Mouse (Mus musculus): ENCODE results near the gene Adgrv1. TPM values are rescaled to one million over a fixed set of nuclear protein-coding genes. Genes with fewer than 3 reads are reported as not detected.

The Adgrv1 gene
- polyA plus RNA-seq, 1 experiment from 2014 or later: 11.5 TPM

DNA sequence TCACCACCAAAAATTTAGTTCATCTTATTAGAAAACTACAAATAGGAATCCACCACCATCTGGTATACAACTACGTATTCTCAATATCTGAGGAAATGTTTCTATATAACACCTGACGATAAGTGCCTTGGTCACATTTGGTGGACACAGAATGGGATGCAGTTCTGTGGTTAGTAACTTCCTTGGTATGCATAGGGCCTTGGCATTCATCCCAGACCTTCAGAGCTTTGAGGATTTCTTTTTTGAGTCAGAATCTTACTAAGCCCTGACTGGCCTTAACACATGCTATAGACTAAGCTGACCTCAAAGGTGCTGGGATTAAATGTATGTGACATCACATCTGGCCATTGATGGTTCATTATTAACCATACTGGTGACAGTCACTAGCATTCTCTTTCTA lies 98.0 kb downstream of the Adgrv1 start:
- Histone ChIP-seq H3K9ac (replicated peaks; ENCODE audit: low read depth, low read length) (no peak overlapping the region), H3K4me1 (replicated peaks; ENCODE audit: control insufficient read depth, insufficient read depth, low read length) (no peaks in the 10 kb centered on the region), H3K4me2 (ENCODE audit: low read length) (no peak overlapping the region), H3K4me3 (replicated peaks; ENCODE audit: low read length) (no peak overlapping the region), H3K27me3 (replicated peaks; ENCODE audit: control insufficient read depth, insufficient read depth, low read length) (no peaks in the 10 kb centered on the region), H3K27ac (ENCODE audit: low read length) (no peak overlapping the region), H3K9me3 (ENCODE audit: control insufficient read depth, low read length) (no peaks in the 10 kb centered on the region), H3K36me3 (ENCODE audit: control insufficient read depth, insufficient read depth) (no peaks in the 10 kb centered on the region; the same call in 1 of the 2 replicates)
- WGBS: 93% methylated on average over 2 of the region's 2 CpGs
- no peak for ATAC-seq

- no peak overlapping the region for H3K4me3 ChIP-seq (replicated peaks; ENCODE audit: low read length)
- no peak overlapping the region for H3K9ac ChIP-seq (replicated peaks; ENCODE audit: low read depth, low read length)
- no peak overlapping the region for H3K27ac ChIP-seq (ENCODE audit: low read length)
- H3K9me3 ChIP-seq (ENCODE audit: control insufficient read depth, low read length): no peaks in the 10 kb centered on the region
- no peaks in the 10 kb centered on the region for H3K4me1 ChIP-seq (replicated peaks; ENCODE audit: control insufficient read depth, insufficient read depth, low read length)
- ATAC-seq: no peak
- H3K4me2 ChIP-seq (ENCODE audit: low read length): no peak overlapping the region
- no peaks in the 10 kb centered on the region for H3K27me3 ChIP-seq (replicated peaks; ENCODE audit: control insufficient read depth, insufficient read depth, low read length)
- H3K36me3 ChIP-seq (ENCODE audit: control insufficient read depth, insufficient read depth): no peaks in the 10 kb centered on the region
- WGBS: 47% methylated on average over 4 of the region's 4 CpGs
Measured at GRCm38 (mm10) chr13:81526687-81527086, 106.3 kb downstream of the Adgrv1 start.

DNA sequence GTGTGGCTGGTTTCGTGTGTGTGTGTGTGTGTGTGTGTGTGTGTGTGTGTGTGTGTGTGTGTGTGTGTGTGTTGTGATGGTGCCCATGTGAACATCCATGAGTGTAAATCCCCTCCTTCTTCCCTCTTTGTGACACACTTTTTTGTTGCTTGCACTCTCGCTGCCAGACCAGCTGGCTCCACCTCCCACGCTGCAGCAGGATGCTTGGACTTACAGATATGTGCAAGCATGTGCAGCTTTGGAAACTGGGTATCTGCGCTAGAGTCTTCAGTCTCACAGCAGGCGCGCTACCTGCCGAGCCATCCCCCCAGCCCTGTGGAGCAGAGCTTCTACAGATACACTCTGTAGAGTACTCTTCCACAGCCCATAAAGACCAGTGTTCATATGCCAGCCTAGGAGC lies 122.8 kb downstream of the Adgrv1 start:
- Histone ChIP-seq H3K9ac (replicated peaks; ENCODE audit: low read depth, low read length) (no peak overlapping the region), H3K27me3 (replicated peaks; ENCODE audit: control insufficient read depth, insufficient read depth, low read length) (no peaks in the 10 kb centered on the region), H3K27ac (ENCODE audit: low read length) (no peak overlapping the region), H3K9me3 (ENCODE audit: control insufficient read depth, low read length) (no peaks in the 10 kb centered on the region), H3K4me3 (replicated peaks; ENCODE audit: low read length) (no peak overlapping the region), H3K4me1 (replicated peaks; ENCODE audit: control insufficient read depth, insufficient read depth, low read length) (no peaks in the 10 kb centered on the region), H3K36me3 (ENCODE audit: control insufficient read depth, insufficient read depth) (no peaks in the 10 kb centered on the region), H3K4me2 (ENCODE audit: low read length) (no peak overlapping the region)
- no peak for ATAC-seq
- 89% methylated on average over 7 of the region's 7 CpGs for WGBS

- Histone ChIP-seq H3K4me1 (replicated peaks; ENCODE audit: control insufficient read depth, insufficient read depth, low read length) (no peaks in the 10 kb centered on the region), H3K27me3 (replicated peaks; ENCODE audit: control insufficient read depth, insufficient read depth, low read length) (no peaks in the 10 kb centered on the region), H3K9me3 (ENCODE audit: control insufficient read depth, low read length) (no peaks in the 10 kb centered on the region), H3K36me3 (ENCODE audit: control insufficient read depth, insufficient read depth) (no peaks in the 10 kb centered on the region), H3K4me3 (replicated peaks; ENCODE audit: low read length) (no peak overlapping the region), H3K27ac (ENCODE audit: low read length) (no peak overlapping the region), H3K9ac (replicated peaks; ENCODE audit: low read depth, low read length) (no peak overlapping the region), H3K4me2 (ENCODE audit: low read length) (no peak overlapping the region)
- WGBS: 77% methylated on average over 3 of the region's 3 CpGs
- ATAC-seq: no peak
Measured at GRCm38 (mm10) chr13:81497035-81497434, 135.9 kb downstream of the Adgrv1 start.

- no peak overlapping the region for H3K9ac ChIP-seq (replicated peaks; ENCODE audit: low read depth, low read length)
- no peak overlapping the region; the same call in 1 of the 2 replicates for H3K27ac ChIP-seq (ENCODE audit: low read length)
- no peaks in the 10 kb centered on the region for H3K9me3 ChIP-seq (ENCODE audit: control insufficient read depth, low read length)
- ATAC-seq: peak; percentile 90
- no peak overlapping the region for H3K4me2 ChIP-seq (ENCODE audit: low read length)
- no peaks in the 10 kb centered on the region for H3K36me3 ChIP-seq (ENCODE audit: control insufficient read depth, insufficient read depth)
- 77% methylated on average over 7 of the region's 7 CpGs for WGBS
- no peak overlapping the region for H3K4me3 ChIP-seq (replicated peaks; ENCODE audit: low read length)
- no peaks in the 10 kb centered on the region for H3K27me3 ChIP-seq (replicated peaks; ENCODE audit: control insufficient read depth, insufficient read depth, low read length)
- no peaks in the 10 kb centered on the region for H3K4me1 ChIP-seq (replicated peaks; ENCODE audit: control insufficient read depth, insufficient read depth, low read length)
Measured at GRCm38 (mm10) chr13:81491971-81492370, 141.0 kb downstream of the Adgrv1 start.

DNA sequence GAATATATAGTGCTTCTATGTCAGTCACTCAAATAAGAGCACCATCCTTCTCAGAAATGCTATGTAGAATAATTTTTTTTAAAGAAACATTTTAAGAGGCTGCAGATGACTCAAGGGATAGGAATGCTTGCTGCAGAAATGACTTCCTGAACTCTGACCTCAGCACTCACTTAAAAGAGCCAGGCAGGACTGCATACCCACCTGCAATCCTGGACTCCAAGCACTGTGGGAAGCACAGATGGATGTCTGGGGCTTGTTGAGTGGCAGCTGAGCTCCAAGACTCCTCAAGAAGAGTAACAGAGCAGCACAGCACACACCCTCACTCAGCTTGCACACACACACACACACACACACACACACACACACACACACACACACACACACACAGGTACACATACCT lies 146.0 kb downstream of the Adgrv1 start:
- Histone ChIP-seq H3K9me3 (ENCODE audit: control insufficient read depth, low read length) (no peaks in the 10 kb centered on the region), H3K36me3 (ENCODE audit: control insufficient read depth, insufficient read depth) (no peaks in the 10 kb centered on the region), H3K4me3 (replicated peaks; ENCODE audit: low read length) (no peak overlapping the region), H3K4me2 (ENCODE audit: low read length) (no peak overlapping the region), H3K27me3 (replicated peaks; ENCODE audit: control insufficient read depth, insufficient read depth, low read length) (no peaks in the 10 kb centered on the region), H3K9ac (replicated peaks; ENCODE audit: low read depth, low read length) (no peak overlapping the region), H3K27ac (ENCODE audit: low read length) (no peak overlapping the region), H3K4me1 (replicated peaks; ENCODE audit: control insufficient read depth, insufficient read depth, low read length) (no peaks in the 10 kb centered on the region)
- ATAC-seq: no peak

- Histone ChIP-seq H3K9me3 (ENCODE audit: control insufficient read depth, low read length) (no peaks in the 10 kb centered on the region), H3K4me2 (ENCODE audit: low read length) (no peak overlapping the region), H3K9ac (replicated peaks; ENCODE audit: low read depth, low read length) (no peak overlapping the region), H3K36me3 (ENCODE audit: control insufficient read depth, insufficient read depth) (no peaks in the 10 kb centered on the region), H3K4me3 (replicated peaks; ENCODE audit: low read length) (no peak overlapping the region), H3K27me3 (replicated peaks; ENCODE audit: control insufficient read depth, insufficient read depth, low read length) (no peaks in the 10 kb centered on the region), H3K4me1 (replicated peaks; ENCODE audit: control insufficient read depth, insufficient read depth, low read length) (no peaks in the 10 kb centered on the region), H3K27ac (ENCODE audit: low read length) (no peak overlapping the region)
- no peak for ATAC-seq
Measured at GRCm38 (mm10) chr13:81473750-81474149, 159.2 kb downstream of the Adgrv1 start.

- ATAC-seq: no peak
- Histone ChIP-seq H3K4me1 (replicated peaks; ENCODE audit: control insufficient read depth, insufficient read depth, low read length) (no peaks in the 10 kb centered on the region), H3K9ac (replicated peaks; ENCODE audit: low read depth, low read length) (no peak overlapping the region), H3K36me3 (ENCODE audit: control insufficient read depth, insufficient read depth) (no peaks in the 10 kb centered on the region), H3K4me3 (replicated peaks; ENCODE audit: low read length) (no peak overlapping the region), H3K27ac (ENCODE audit: low read length) (no peak overlapping the region), H3K27me3 (replicated peaks; ENCODE audit: control insufficient read depth, insufficient read depth, low read length) (no peaks in the 10 kb centered on the region), H3K9me3 (ENCODE audit: control insufficient read depth, low read length) (no peaks in the 10 kb centered on the region), H3K4me2 (ENCODE audit: low read length) (no peak overlapping the region)
- WGBS: 65% methylated on average over 4 of the region's 4 CpGs
Measured at GRCm38 (mm10) chr13:81466661-81467060, 166.3 kb downstream of the Adgrv1 start.

- Histone ChIP-seq H3K4me3 (replicated peaks; ENCODE audit: low read length) (no peak overlapping the region), H3K27me3 (replicated peaks; ENCODE audit: control insufficient read depth, insufficient read depth, low read length) (no peaks in the 10 kb centered on the region), H3K9ac (replicated peaks; ENCODE audit: low read depth, low read length) (no peak overlapping the region), H3K27ac (ENCODE audit: low read length) (no peak overlapping the region), H3K36me3 (ENCODE audit: control insufficient read depth, insufficient read depth) (no peaks in the 10 kb centered on the region), H3K9me3 (ENCODE audit: control insufficient read depth, low read length) (no peaks in the 10 kb centered on the region), H3K4me1 (replicated peaks; ENCODE audit: control insufficient read depth, insufficient read depth, low read length) (no peaks in the 10 kb centered on the region), H3K4me2 (ENCODE audit: low read length) (no peak overlapping the region)
- ATAC-seq: no peak
- WGBS: 74% methylated on average over 3 of the region's 3 CpGs
Measured at GRCm38 (mm10) chr13:81465794-81466193, 167.2 kb downstream of the Adgrv1 start.

GRCm38 (mm10) chr13:81449630-81450029 lies 183.3 kb downstream of the Adgrv1 start:
- H3K27me3 ChIP-seq (replicated peaks; ENCODE audit: control insufficient read depth, insufficient read depth, low read length): no peaks in the 10 kb centered on the region
- H3K9me3 ChIP-seq (ENCODE audit: control insufficient read depth, low read length): no peaks in the 10 kb centered on the region
- no peak overlapping the region for H3K4me2 ChIP-seq (ENCODE audit: low read length)
- H3K27ac ChIP-seq (ENCODE audit: low read length): no peak overlapping the region
- no peaks in the 10 kb centered on the region for H3K36me3 ChIP-seq (ENCODE audit: control insufficient read depth, insufficient read depth)
- no peak overlapping the region for H3K4me3 ChIP-seq (replicated peaks; ENCODE audit: low read length)
- peak; percentile 54; the same call in 1 of the 2 replicates for ATAC-seq
- WGBS: 26% methylated on average over 4 of the region's 4 CpGs
- no peaks in the 10 kb centered on the region for H3K4me1 ChIP-seq (replicated peaks; ENCODE audit: control insufficient read depth, insufficient read depth, low read length)
- H3K9ac ChIP-seq (replicated peaks; ENCODE audit: low read depth, low read length): no peak overlapping the region
